Mouse (Mus musculus): ENCODE measurements around the gene Ppp1r12b.

DNA sequence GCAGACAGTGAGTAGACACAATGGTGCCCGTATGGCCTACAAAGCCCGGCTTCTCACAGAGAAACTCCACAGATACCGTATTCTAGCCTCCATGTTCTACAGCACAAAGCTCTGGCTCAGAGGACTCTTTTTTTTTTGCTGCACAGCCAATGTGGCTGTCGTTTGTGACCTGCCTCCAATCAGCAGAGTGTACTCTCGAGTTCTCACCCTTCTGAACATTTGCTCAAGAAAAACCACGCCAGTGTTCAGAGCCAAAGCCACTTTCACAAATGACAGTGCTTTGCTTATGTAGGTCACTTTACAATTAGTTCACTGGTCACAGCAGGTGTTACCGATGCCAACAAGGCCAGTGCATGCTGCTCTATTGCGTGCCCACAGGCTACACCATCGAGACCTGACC lies 107.9 kb downstream of the Ppp1r12b start:
- TF ChIP-seq POLR2A (IDR thresholded peaks at IDR 0.05; ENCODE audit: low read depth, low read length) (no peak), CTCF (IDR thresholded peaks at IDR 0.05; ENCODE audit: extremely low read depth, insufficient read length, insufficient replicate concordance, low read depth, low read length) (no peak)
